15 mouse cellular contexts compared by ENCODE assay signal in the genomic region with DNA sequence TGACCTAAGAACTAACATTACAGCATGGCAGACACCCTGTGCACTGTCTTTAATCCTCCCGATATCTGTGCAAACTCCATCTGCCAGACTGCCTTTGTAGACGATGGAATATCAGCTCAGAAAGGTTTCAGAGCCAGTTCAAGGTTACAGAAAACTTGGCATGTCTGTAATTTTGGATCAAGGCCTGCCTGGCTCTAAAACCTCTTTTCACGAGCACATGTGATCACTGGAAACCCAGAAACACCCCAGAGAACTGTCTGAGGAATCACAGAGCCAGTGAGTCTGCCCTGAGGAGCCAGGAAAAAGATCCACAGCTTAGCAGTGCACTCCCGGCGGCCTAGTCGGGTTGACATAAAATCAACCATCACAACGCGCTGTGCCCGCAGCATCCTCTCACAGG.
DNase-seq lines count a peak whose midpoint lies in the region; ATAC-seq lines count a peak whose summit lies in the region.
"Had no signal": no experiment of that assay in that cellular context is flagged by ENCODE, and none has a peak within 500 bp of the region (broad histone marks: within the 10 kb centered on the region; RNA-seq: fewer than 3 reads in every experiment).

No protein-coding gene starts in this region.

- no peak overlapping the region for H3K9ac ChIP-seq in forebrain, embryonic 14.5 days (ENCODE audit: low read length)
- no peak overlapping the region for H3K9ac ChIP-seq in forebrain, embryonic 16.5 days (replicated peaks; ENCODE audit: low read depth, low read length)
- no peak overlapping the region for H3K9ac ChIP-seq in intestine, embryonic 15.5 days
- H3K9ac ChIP-seq: kidney, embryonic 15.5 days; limb, embryonic 13.5 days had no signal

- DNase-seq in forebrain, embryonic 14.5 days (ENCODE audit: low spot score): peak; percentile 2
- peak; percentile 36 for DNase-seq in urinary bladder, postnatal 14 days (ENCODE audit: low spot score)
- DNase-seq in urinary bladder, postnatal 25 days (ENCODE audit: low spot score): no peak
- peak; percentile 21 to 23 for DNase-seq in gastrocnemius, postnatal 36 days
- DNase-seq in layer of hippocampus, postnatal 25 days (ENCODE audit: extremely low spot score in 1 of 2, low spot score in 1 of 2): no peak
- DNase-seq in layer of hippocampus, adult 18-20 months (ENCODE audit: low spot score in 2 of 2): no peak
- DNase-seq: B cell, adult 2 months; embryo, embryonic 11 days had no signal

- H3K4me3 ChIP-seq in forebrain, embryonic 14.5 days (ENCODE audit: low read depth, low read length): no peak overlapping the region
- H3K4me3 ChIP-seq in forebrain, embryonic 16.5 days (replicated peaks; ENCODE audit: low read length): no peak overlapping the region
- H3K4me3 ChIP-seq in intestine, embryonic 15.5 days (replicated peaks): no peak overlapping the region
- H3K4me3 ChIP-seq: kidney, embryonic 15.5 days; limb, embryonic 13.5 days had no signal

- H3K36me3 ChIP-seq in forebrain, embryonic 14.5 days (ENCODE audit: control insufficient read depth, insufficient read depth, low read length): no peaks in the 10 kb centered on the region
- no peaks in the 10 kb centered on the region for H3K36me3 ChIP-seq in forebrain, embryonic 16.5 days (ENCODE audit: control insufficient read depth, insufficient read depth)
- H3K36me3 ChIP-seq in intestine, embryonic 15.5 days: no peaks in the 10 kb centered on the region
- H3K36me3 ChIP-seq: G1E; kidney, embryonic 15.5 days; limb, embryonic 13.5 days had no signal

- H3K27ac ChIP-seq in forebrain, embryonic 14.5 days (ENCODE audit: low read depth, low read length): no peak overlapping the region
- no peak overlapping the region for H3K27ac ChIP-seq in forebrain, embryonic 16.5 days (ENCODE audit: low read length)
- H3K27ac ChIP-seq in intestine, embryonic 15.5 days: no peak overlapping the region
- H3K27ac ChIP-seq: kidney, embryonic 15.5 days had no signal

- no peak for ATAC-seq in forebrain, embryonic 14.5 days
- ATAC-seq in forebrain, embryonic 16.5 days: no peak
- ATAC-seq in intestine, embryonic 15.5 days: no peak
- ATAC-seq: hindbrain, embryonic 16.5 days; midbrain, embryonic 16.5 days had no signal

- WGBS in forebrain, embryonic 14.5 days: 86% methylated on average over 9 of the region's 9 CpGs
- 77% methylated on average over 9 of the region's 9 CpGs for WGBS in forebrain, embryonic 16.5 days
- WGBS in intestine, embryonic 15.5 days: 75% methylated on average over 9 of the region's 9 CpGs

- no peaks in the 10 kb centered on the region for H3K27me3 ChIP-seq in forebrain, embryonic 14.5 days (replicated peaks; ENCODE audit: control insufficient read depth, insufficient read depth, low read length)
- no peaks in the 10 kb centered on the region for H3K27me3 ChIP-seq in forebrain, embryonic 16.5 days (replicated peaks; ENCODE audit: control insufficient read depth, insufficient read depth, low read length)
- no peaks in the 10 kb centered on the region for H3K27me3 ChIP-seq in intestine, embryonic 15.5 days (replicated peaks)
- H3K27me3 ChIP-seq: kidney, embryonic 15.5 days; limb, embryonic 13.5 days had no signal

- H3K9me3 ChIP-seq in forebrain, embryonic 14.5 days (replicated peaks; ENCODE audit: control insufficient read depth, low read length): no peaks in the 10 kb centered on the region
- H3K9me3 ChIP-seq in forebrain, embryonic 16.5 days (ENCODE audit: control insufficient read depth, low read length): no peaks in the 10 kb centered on the region
- no peaks in the 10 kb centered on the region for H3K9me3 ChIP-seq in intestine, embryonic 15.5 days
- H3K9me3 ChIP-seq: G1E; kidney, embryonic 15.5 days; limb, embryonic 13.5 days had no signal

- H3K4me2 ChIP-seq in forebrain, embryonic 14.5 days (ENCODE audit: low read length): no peak overlapping the region
- H3K4me2 ChIP-seq in forebrain, embryonic 16.5 days (ENCODE audit: low read length): no peak overlapping the region
- no peak overlapping the region for H3K4me2 ChIP-seq in intestine, embryonic 15.5 days (replicated peaks)
- H3K4me2 ChIP-seq: kidney, embryonic 15.5 days; limb, embryonic 13.5 days had no signal

- intact Hi-C loops in gastrocnemius, postnatal 36 days (cut with DNase I): no loop called here

- no peaks in the 10 kb centered on the region for H3K4me1 ChIP-seq in forebrain, embryonic 14.5 days (ENCODE audit: control insufficient read depth, insufficient read depth, low read length)
- H3K4me1 ChIP-seq in forebrain, embryonic 16.5 days (replicated peaks; ENCODE audit: control insufficient read depth, insufficient read depth, low read length): no peaks in the 10 kb centered on the region
- H3K4me1 ChIP-seq in intestine, embryonic 15.5 days (replicated peaks): no peaks in the 10 kb centered on the region
- H3K4me1 ChIP-seq: kidney, embryonic 15.5 days had no signal

Comparison
In these comparisons a context has a peak if more than half of its experiments do, and no peak if none do; other contexts are left out.
1. DNase-seq: peak in forebrain, embryonic 14.5 days (single experiment), urinary bladder, postnatal 14 days (single experiment) and gastrocnemius, postnatal 36 days (2 of 2); none in urinary bladder, postnatal 25 days (single experiment), layer of hippocampus, postnatal 25 days (0 of 2) and layer of hippocampus, adult 18-20 months (0 of 2).